Mouse (Mus musculus) gonadal fat pad, adult 2 months (tissue): ENCODE data around the gene Gm7792. TPM values are rescaled to one million over a fixed set of nuclear protein-coding genes. Genes with fewer than 3 reads are reported as not detected.
"Not testable (repeated sequence)": the region's sequence is repeated elsewhere in the genome, so short reads cannot be mapped to it uniquely, and the experiment has no call there.

Experiments used
- DNase-seq: peaks from one replicate; pipeline ENCODE4 v3.0.0-alpha.2; 2012; ENCODE audit warnings: low read depth
- polyA plus RNA-seq: library from polyadenylated mRNA; depleted of rRNA; stranded (reverse); fragments of >200 nt; gene quantifications from 2 replicates; pipeline ENCODE4 v1.2.3, GENCODE M21; 2012; rRNA removed

Gene Gm7792
- polyA plus RNA-seq = not detected in 2 replicates

DNA sequence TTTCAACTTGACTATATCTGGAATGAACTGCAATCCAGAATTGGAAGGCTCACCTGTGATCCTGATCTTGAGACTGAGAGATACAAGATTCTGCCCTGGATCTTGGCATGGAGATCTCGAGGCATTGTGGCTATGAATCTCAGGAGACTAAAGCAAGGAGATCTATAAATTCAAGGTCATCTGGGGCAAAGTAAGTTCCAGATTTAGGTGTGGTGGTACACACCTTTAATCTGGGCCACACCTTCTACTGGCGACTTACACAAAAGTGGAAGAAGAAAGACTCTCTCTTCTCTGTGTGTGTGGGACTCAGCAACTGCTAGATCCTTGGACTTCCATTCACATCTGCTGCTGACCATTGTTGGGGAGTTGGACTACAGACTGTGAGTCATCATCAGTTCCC, at the start of gene Gm7792:
Gene Gm7792 (plus strand): TSS at position 301 of the 400 bp plus-strand sequence.
- DNase-seq = not testable (repeated sequence)

Other genes with a start within 250 kb of the Gm7792 start
- not detected in 2 replicates for gene C87414, start 172.2 kb upstream of the Gm7792 start, polyA plus RNA-seq
- not detected in 2 replicates for gene Gm16429, start 85.3 kb downstream of the Gm7792 start, polyA plus RNA-seq
- not detected in 2 replicates for gene BC061212, start 226.8 kb downstream of the Gm7792 start, polyA plus RNA-seq
- gene Gm6351, start 232.6 kb downstream of the Gm7792 start, polyA plus RNA-seq = not detected in 2 replicates